Mouse (Mus musculus) limb, embryonic 13.5 days (tissue): ENCODE results near the gene Txlna. TPM values are rescaled to one million over a fixed set of nuclear protein-coding genes. Genes with fewer than 3 reads are reported as not detected.

Experiments used
- ATAC-seq: fragments of 200-750 bp; cut with Nextera tagmentation; 2 replicates; pipeline ENCODE4 v1.8.0; 2017; ENCODE audit warnings: low read depth, moderate number of reproducible peaks, moderate TSS enrichment; ENCODE audit not compliant: low FRiP score
- H3K27ac ChIP-seq: fragments of 300-500 bp; sonication (generic); 2 replicates; pipeline ENCODE4 v1.5.1; 2015; ENCODE audit warnings: inconsistent platforms, mild to moderate bottlenecking, moderate library complexity
- H3K27me3 ChIP-seq: fragments of 300-500 bp; sonication (generic); 2 replicates; pipeline ENCODE4 v1.6.1; 2015; ENCODE audit warnings: mild to moderate bottlenecking, inconsistent platforms
- H3K36me3 ChIP-seq: fragments of 300-500 bp; sonication (generic); 2 replicates; pipeline ENCODE4 v1.6.1; 2015; ENCODE audit warnings: inconsistent platforms, mild to moderate bottlenecking, moderate library complexity
- H3K4me1 ChIP-seq: fragments of 300-500 bp; sonication (generic); 2 replicates; pipeline ENCODE4 v1.6.1; 2015; ENCODE audit warnings: inconsistent platforms
- H3K4me2 ChIP-seq: fragments of 300-500 bp; sonication (generic); replicated peaks from 2 replicates; pipeline ENCODE4 v1.6.1; 2015; ENCODE audit warnings: inconsistent platforms, mild to moderate bottlenecking, moderate library complexity
- H3K4me3 ChIP-seq: fragments of 300-500 bp; sonication (generic); 2 replicates; pipeline ENCODE4 v1.5.1; 2015; ENCODE audit warnings: moderate library complexity, mild to moderate bottlenecking, inconsistent platforms
- H3K9ac ChIP-seq: fragments of 300-500 bp; sonication (generic); 2 replicates; pipeline ENCODE4 v1.6.1; 2015; ENCODE audit warnings: mild to moderate bottlenecking, inconsistent platforms
- H3K9me3 ChIP-seq: fragments of 300-500 bp; sonication (generic); 2 replicates; pipeline ENCODE4 v1.6.1; 2016; ENCODE audit warnings: inconsistent platforms
- WGBS: fragments of 180-500 bp; shearing (Covaris S2); methylation state at CpG from one replicate; pipeline ENCODE4 v1.1.7; 2015; 5-methylcytosine and 5-hydroxymethylcytosine counted together
- polyA plus RNA-seq: library from polyadenylated mRNA; unstranded; fragments of >200 nt; fragmentation: Nextera tagmentation; extraction: Ambion mirVana; gene quantifications from 2 replicates; pipeline ENCODE4 v1.2.1, GENCODE M21; 2015

Txlna gene
- polyA plus RNA-seq, 1 experiment from 2014 or later, result 102 TPM

DNA sequence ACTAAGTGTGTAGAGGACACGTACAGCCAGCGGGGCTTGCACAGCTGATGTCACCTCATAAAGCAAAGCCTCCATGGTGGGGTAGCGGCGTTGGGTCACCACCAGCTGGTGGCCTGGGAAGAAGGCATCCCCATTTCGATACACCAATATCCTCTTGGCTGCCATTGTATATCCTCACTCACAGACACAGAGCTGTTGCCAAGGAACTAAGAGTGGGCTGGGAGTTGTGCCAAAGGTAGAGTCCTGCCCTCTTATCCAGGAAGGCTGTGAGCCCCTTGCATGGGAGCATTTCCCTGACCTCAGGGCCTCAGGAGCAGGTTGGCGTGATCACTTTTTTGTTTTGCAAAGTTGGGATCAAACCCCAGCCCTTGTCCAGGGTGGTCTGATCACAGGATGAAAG lies 26.8 kb downstream of the Txlna start, which contains the start of gene Dcdc2b:
TSS of gene Dcdc2b (minus strand) at position 165 of the 400 bp plus-strand sequence.
- peaks cover 9% of the 10 kb centered on the region for H3K4me1 ChIP-seq
- no peak within 1 kb of the TSS for H3K4me2 ChIP-seq
- H3K9ac ChIP-seq, result no peak within 1 kb of the TSS; the same call in 1 of the 2 replicates
- H3K36me3 ChIP-seq, result peaks cover 38% of the 10 kb centered on the region
- no peak within 1 kb of the TSS for H3K27ac ChIP-seq
- ATAC-seq, result no peak
- H3K9me3 ChIP-seq, result no peaks in the 10 kb centered on the region
- no peaks in the 10 kb centered on the region for H3K27me3 ChIP-seq
- WGBS, result 83% methylated on average over 6 of the region's 6 CpGs
- no peak within 1 kb of the TSS for H3K4me3 ChIP-seq

- H3K27me3 ChIP-seq, result no peaks in the 10 kb centered on the region
- H3K4me3 ChIP-seq, result no peak overlapping the region
- H3K9ac ChIP-seq, result no peak overlapping the region
- H3K27ac ChIP-seq, result no peak overlapping the region
- no peak for ATAC-seq
- H3K36me3 ChIP-seq, result peaks cover 46% of the 10 kb centered on the region
- no peaks in the 10 kb centered on the region for H3K9me3 ChIP-seq
- no peaks in the 10 kb centered on the region for H3K4me1 ChIP-seq
- H3K4me2 ChIP-seq, result no peak overlapping the region
- 72% methylated on average over 3 of the region's 4 CpGs for WGBS
Observed at GRCm38 (mm10) chr4:129610472-129610871, 30.4 kb downstream of the Txlna start.

DNA sequence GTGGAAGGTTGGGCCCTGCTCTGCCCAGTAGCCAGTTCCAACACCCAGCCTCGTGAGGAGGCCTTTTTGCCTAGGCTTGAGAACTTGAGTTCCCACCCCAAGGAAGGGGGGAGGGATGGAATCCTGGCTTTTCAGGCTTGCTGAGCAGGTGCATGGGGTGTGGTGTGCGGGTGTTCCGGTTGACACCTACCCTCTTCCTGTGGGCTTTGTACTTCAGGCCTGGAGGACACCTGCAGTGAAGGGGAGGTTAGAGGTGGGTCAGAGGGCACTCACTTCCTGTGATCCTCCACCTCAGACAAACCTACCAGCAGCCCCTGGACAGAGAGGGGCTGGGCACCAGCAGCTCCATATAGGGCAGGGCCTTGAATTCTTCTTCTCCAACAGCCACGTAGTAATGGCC lies 30.8 kb downstream of the Txlna start:
- no peaks in the 10 kb centered on the region for H3K27me3 ChIP-seq
- no peaks in the 10 kb centered on the region for H3K9me3 ChIP-seq
- peaks cover 49% of the 10 kb centered on the region for H3K36me3 ChIP-seq
- H3K27ac ChIP-seq, result no peak overlapping the region
- H3K4me1 ChIP-seq, result no peaks in the 10 kb centered on the region
- WGBS, result 68% methylated on average over 4 of the region's 4 CpGs
- ATAC-seq, result no peak
- no peak overlapping the region for H3K9ac ChIP-seq
- H3K4me2 ChIP-seq, result no peak overlapping the region
- H3K4me3 ChIP-seq, result no peak overlapping the region

- 81% methylated on average over 12 of the region's 12 CpGs for WGBS
- peaks cover 54% of the 10 kb centered on the region for H3K36me3 ChIP-seq
- H3K4me2 ChIP-seq, result no peak overlapping the region
- no peaks in the 10 kb centered on the region for H3K4me1 ChIP-seq
- ATAC-seq, result no peak
- peak overlapping the region; percentile 45; the same call in 1 of the 2 replicates for H3K9ac ChIP-seq
- H3K27ac ChIP-seq, result no peak overlapping the region
- H3K9me3 ChIP-seq, result no peaks in the 10 kb centered on the region
- no peak overlapping the region for H3K4me3 ChIP-seq
- H3K27me3 ChIP-seq, result no peaks in the 10 kb centered on the region
Observed at GRCm38 (mm10) chr4:129609139-129609631, 31.7 kb downstream of the Txlna start.

- WGBS, result 36% methylated on average over 7 of the region's 7 CpGs
- H3K27me3 ChIP-seq, result no peaks in the 10 kb centered on the region
- no peaks in the 10 kb centered on the region for H3K4me1 ChIP-seq
- peak overlapping the region; percentile 48; the same call in 1 of the 2 replicates for H3K27ac ChIP-seq
- H3K36me3 ChIP-seq, result peaks cover 57% of the 10 kb centered on the region
- no peak overlapping the region for H3K4me3 ChIP-seq
- peak; percentile 87 for ATAC-seq
- no peaks in the 10 kb centered on the region for H3K9me3 ChIP-seq
- H3K9ac ChIP-seq, result peak overlapping the region; percentile 45
- no peak overlapping the region for H3K4me2 ChIP-seq
Observed at GRCm38 (mm10) chr4:129608426-129609025, 32.3 kb downstream of the Txlna start.

- H3K4me2 ChIP-seq, result peak within 1 kb of the TSS; percentile 88
- WGBS, result under 1% methylated on average over 74 of the region's 74 CpGs
- peak; percentile 89 for ATAC-seq
- H3K4me1 ChIP-seq, result peaks cover 31% of the 10 kb centered on the region
- H3K36me3 ChIP-seq, result peaks cover 65% of the 10 kb centered on the region
- H3K9me3 ChIP-seq, result no peaks in the 10 kb centered on the region
- H3K9ac ChIP-seq, result peak within 1 kb of the TSS; percentile 93
- H3K27ac ChIP-seq, result peak within 1 kb of the TSS; percentile 70
- peak within 1 kb of the TSS; percentile 98 for H3K4me3 ChIP-seq
- H3K27me3 ChIP-seq, result no peaks in the 10 kb centered on the region
Observed at GRCm38 (mm10) chr4:129600233-129601158, 40.4 kb downstream of the Txlna start, which contains the start of the genes Eif3i and Tmem234. Gene Eif3i (minus strand): TSS chr4:129600648. Gene Tmem234 (plus strand): TSS chr4:129600668.

GRCm38 (mm10) chr4:129588865-129589264 lies 52.0 kb downstream of the Txlna start:
- Histone ChIP-seq H3K4me2 (no peak overlapping the region), H3K9ac (no peak overlapping the region), H3K36me3 (peaks cover 40% of the 10 kb centered on the region), H3K27me3 (no peaks in the 10 kb centered on the region), H3K27ac (no peak overlapping the region), H3K9me3 (no peaks in the 10 kb centered on the region), H3K4me1 (peaks cover 12% of the 10 kb centered on the region), H3K4me3 (no peak overlapping the region)
- no peak for ATAC-seq
- 79% methylated on average over 4 of the region's 4 CpGs for WGBS

DNA sequence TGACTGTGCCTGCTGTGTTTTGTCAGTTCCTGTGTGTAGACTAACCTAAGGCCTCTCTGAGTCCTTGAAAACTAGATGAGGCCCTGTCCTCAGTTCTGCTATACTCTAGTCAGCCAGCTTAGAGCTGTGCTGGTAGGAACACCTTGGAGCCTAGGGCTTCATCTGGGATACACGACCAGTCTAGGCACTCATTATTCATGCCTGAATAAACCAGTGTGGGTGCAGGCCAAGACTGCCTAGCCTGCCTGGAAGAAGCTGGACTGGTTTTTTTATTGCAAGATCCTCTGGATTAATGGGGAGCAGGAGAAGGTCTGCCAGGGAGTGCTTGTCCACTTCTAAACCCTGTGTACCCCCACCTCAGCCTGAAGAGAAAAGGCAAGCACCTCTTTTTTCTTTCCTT lies 53.9 kb downstream of the Txlna start:
- Histone ChIP-seq H3K9me3 (no peaks in the 10 kb centered on the region), H3K4me3 (no peak overlapping the region), H3K4me1 (peaks cover 12% of the 10 kb centered on the region), H3K36me3 (peaks cover 22% of the 10 kb centered on the region), H3K27ac (no peak overlapping the region), H3K4me2 (no peak overlapping the region), H3K27me3 (no peaks in the 10 kb centered on the region), H3K9ac (no peak overlapping the region)
- no peak for ATAC-seq
- WGBS, result 49% methylated on average over 1 of the region's 1 CpGs

- ATAC-seq, result no peak
- 73% methylated on average over 9 of the region's 9 CpGs for WGBS
- peaks cover 12% of the 10 kb centered on the region for H3K4me1 ChIP-seq
- no peak overlapping the region for H3K27ac ChIP-seq
- H3K9me3 ChIP-seq, result no peaks in the 10 kb centered on the region
- H3K27me3 ChIP-seq, result no peaks in the 10 kb centered on the region
- H3K36me3 ChIP-seq, result peaks cover 10% of the 10 kb centered on the region
- no peak overlapping the region for H3K9ac ChIP-seq
- peak overlapping the region; percentile 53; the same call in 1 of the 2 replicates for H3K4me3 ChIP-seq
- peak overlapping the region; percentile 71 for H3K4me2 ChIP-seq
Observed at GRCm38 (mm10) chr4:129585773-129586172, 55.1 kb downstream of the Txlna start.

DNA sequence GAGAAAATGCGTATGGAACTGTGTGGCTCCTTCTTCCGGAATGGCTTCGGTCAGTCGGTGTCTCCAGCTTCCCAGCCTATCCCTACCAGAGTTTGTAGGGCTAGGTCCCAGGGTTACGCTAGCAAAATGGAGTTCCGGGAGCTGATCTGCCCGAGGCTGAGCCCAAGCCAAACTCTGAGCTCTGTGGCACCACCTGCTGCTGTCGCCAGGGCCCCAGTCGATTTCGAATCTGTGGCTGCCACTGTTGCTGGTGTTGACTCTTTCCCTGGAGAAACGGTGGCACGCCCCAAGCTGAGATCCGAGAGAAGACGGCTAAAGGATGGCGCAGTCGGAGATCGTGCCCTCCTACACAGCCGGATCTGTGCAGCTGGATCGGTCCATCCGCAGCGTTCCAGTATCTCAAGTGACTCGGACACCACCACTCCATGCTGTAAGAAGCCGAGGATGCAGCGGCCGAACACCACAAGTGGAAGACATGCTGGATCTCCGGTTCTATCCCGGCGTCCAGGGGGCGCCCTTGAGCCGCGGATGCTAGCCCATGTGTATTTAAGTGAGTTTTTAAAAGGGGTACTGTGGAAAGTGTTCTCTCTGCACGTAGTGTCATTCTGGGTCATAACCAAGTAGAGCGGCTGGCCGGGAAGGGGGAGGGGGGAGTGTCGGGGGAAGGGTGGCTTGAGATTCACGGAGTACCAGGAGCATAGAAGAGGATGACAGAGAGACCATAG lies 55.8 kb downstream of the Txlna start:
- peak; percentile 57 for ATAC-seq
- Histone ChIP-seq H3K27ac (0 out of 2 replicates have a peak overlapping the region, but pooled peaks have one; percentile 33), H3K9me3 (no peaks in the 10 kb centered on the region), H3K27me3 (no peaks in the 10 kb centered on the region), H3K4me1 (peaks cover 12% of the 10 kb centered on the region), H3K36me3 (peaks cover 3% of the 10 kb centered on the region; the same call in 1 of the 2 replicates), H3K9ac (peak overlapping the region; percentile 67), H3K4me3 (peak overlapping the region; percentile 53), H3K4me2 (peak overlapping the region; percentile 71)
- 1% methylated on average over 36 of the region's 36 CpGs for WGBS

- no peak overlapping the region for H3K27ac ChIP-seq
- H3K9ac ChIP-seq, result peak overlapping the region; percentile 67; the same call in 1 of the 2 replicates
- H3K27me3 ChIP-seq, result no peaks in the 10 kb centered on the region
- whole genome bisulfite sequencing, result 75% methylated on average over 1 of the region's 1 CpGs
- no peaks in the 10 kb centered on the region for H3K9me3 ChIP-seq
- H3K4me3 ChIP-seq, result peak overlapping the region; percentile 53
- ATAC-seq, result no peak
- peaks cover 12% of the 10 kb centered on the region for H3K4me1 ChIP-seq
- H3K4me2 ChIP-seq, result peak overlapping the region; percentile 71
- H3K36me3 ChIP-seq, result no peaks in the 10 kb centered on the region
Observed at GRCm38 (mm10) chr4:129584370-129584769, 56.5 kb downstream of the Txlna start.
